Mouse (Mus musculus) thymus, postnatal 10 days (tissue): ENCODE results near the gene Cebpzos.

Experiments used
- DNase-seq, 2 experiments: peaks; one replicate each; pipeline ENCODE4 v3.0.0; 2021; ENCODE audit warnings: low spot score in 2 of 2

The Cebpzos gene

DNA sequence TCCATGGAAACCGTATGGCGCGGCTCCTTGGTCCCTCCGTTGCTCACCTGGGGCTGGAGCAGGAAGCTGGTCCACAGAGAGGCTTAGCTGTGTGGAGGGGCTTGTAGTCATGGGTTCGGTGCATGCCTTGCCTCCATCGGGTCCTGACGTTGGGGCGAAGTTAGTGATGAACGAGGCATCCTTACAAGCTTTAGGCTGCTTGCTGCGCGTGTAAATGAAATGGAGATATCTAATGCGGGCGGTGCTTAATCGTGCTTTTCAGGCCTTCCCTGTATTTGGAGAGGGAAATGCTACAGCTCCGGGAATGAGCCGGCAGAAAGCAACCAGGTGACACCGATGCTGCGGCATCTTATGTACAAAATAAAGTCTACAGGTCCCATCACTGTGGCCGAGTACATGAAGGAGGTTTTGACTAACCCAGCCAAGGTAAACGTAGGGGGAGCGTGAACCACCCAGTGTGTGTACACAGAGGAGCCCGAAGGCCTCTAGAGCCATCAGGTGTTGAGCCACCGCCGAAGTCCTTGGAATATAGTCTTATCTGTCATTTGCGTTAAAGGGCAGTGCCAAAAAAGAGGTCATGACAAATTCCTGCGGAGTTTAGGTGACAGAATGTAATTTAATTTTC, 21.0 kb downstream of the Cebpzos start:
- DNase-seq, result peak in 1 of 2 experiments; percentile 7

DNA sequence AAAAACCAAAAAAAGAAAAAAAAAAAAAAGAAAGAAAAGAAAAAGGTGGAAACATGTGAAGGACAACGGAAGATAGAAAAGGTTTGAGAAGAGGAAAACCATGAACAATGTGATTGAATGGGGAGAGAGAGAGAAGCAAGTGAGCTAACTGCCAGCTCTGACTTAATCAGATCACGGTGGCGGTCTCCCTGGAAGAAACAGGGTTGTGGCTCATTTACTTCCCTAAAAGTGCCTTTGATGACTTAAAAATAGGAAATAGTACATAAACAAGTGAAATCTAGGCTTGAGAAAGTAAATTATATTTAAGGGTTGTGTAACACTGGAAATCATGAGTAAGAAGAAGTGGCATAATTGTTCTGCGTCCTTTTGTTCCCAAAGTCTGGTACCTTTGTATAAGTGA, 22.6 kb downstream of the Cebpzos start:
- no peak for DNase-seq

DNA sequence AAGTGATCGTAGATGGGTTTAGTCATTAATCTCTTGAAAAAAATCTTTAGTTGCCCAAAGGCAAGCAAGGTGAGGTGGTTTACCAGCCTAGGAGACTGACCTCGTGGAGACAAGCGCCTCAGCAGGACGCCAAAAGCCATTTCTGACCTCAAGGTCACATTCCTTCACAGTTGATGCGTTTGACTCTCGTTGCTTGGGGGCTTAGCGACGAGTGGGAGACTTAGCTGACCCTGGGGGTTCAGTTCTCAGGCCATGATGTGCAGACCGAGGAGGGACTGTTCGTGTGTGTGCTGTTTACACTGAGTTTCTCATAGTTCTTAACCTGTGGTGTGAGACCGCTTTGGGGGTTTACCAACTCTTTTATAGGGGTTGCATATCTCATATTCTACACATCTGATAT, 26.3 kb downstream of the Cebpzos start:
- DNase-seq, result no peak

DNA sequence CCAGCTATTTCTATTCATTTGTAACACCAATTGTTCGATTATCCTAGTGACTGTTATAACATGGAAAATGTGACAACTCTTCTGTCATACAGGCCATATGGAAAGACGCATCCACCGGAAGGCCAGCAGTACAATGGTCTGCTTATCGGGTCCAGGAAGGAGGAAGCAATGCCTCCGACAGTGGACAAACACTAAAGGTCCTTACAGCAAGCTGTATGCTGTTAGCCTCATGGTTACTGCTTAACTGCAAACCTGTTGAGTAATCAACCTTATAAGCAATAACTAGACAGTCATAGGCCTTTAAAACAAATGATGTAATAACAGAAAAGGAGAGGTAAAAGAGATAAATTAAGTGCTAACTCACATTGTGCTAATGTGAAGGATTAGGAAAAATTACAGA, 34.9 kb downstream of the Cebpzos start:
- DNase-seq, result no peak

DNA sequence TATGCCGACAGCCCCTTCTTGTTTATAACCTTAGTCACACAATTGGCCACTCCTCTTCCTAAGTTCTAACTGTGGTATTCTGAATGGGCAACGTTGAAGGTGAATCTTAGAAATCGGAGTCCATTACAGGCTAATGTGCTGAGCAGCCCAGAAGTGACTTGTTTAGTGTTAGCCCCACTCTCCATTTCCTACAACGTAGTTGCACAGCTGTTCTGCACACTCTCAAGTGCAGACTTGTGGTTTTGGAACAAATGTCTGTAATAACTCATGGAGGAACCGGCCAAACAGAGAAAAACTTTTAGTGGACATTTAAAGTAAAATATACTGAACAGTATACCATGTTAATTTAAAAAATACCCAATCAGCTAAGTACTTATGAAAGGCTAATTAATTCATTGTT, 35.8 kb downstream of the Cebpzos start:
- DNase-seq, result no peak

DNA sequence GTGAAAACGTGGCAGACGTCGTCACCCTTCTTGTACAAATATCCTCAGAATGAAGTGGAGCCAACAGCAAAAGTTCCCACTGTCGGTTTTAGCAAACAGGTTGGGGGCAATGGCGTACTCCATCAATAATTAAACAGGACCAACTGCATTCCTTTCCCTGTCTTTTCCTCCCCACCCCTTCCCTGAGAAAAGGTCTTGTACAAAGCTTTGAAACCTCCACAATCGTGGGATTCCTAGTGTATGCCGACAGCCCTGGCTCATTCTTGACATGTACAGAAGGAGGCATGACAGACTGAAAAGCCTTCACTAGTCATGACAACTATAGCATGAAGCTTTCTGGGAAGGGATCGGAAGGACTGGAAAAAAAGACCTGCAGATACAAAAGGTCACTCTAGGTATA, 36.9 kb downstream of the Cebpzos start:
- no peak for DNase-seq

DNA sequence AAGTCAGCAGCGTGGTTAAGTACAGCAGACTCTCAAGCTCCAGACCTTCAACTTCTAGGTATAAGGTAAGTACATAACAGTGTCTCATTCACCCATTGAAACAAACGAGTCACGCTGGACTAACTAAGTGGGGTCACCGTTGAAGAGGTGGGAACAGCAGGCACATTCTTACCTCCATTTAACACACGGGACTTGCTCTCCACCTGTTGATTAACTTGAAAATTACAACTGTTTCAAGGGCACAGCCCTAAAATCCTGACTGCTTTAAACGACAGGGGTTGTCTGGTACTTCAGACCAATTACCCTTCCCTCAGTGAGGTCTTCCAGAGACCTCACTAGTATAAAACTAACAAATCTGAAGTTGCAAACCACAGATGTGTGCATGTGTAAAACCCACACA, 43.2 kb downstream of the Cebpzos start:
- DNase-seq, result no peak

DNA sequence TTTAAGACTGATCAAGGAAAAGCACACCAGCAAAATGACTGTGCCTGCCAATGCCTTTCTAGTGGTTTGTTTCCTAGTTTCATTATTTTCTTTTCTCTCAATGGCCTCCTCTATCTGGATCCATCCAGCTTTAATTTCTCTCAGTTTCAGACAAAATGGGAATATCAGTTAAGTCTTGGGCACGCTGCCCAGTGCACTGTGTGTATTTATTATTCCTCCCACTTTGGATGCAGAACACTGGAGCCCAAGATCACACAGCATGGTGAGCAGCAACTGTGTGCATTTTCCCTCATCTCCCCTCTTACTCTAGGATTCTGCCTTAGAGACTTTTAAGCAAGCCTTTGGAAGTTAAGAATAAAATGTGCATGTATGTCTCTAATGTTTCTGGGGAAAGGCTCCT, 48.1 kb downstream of the Cebpzos start:
- no peak for DNase-seq

DNA sequence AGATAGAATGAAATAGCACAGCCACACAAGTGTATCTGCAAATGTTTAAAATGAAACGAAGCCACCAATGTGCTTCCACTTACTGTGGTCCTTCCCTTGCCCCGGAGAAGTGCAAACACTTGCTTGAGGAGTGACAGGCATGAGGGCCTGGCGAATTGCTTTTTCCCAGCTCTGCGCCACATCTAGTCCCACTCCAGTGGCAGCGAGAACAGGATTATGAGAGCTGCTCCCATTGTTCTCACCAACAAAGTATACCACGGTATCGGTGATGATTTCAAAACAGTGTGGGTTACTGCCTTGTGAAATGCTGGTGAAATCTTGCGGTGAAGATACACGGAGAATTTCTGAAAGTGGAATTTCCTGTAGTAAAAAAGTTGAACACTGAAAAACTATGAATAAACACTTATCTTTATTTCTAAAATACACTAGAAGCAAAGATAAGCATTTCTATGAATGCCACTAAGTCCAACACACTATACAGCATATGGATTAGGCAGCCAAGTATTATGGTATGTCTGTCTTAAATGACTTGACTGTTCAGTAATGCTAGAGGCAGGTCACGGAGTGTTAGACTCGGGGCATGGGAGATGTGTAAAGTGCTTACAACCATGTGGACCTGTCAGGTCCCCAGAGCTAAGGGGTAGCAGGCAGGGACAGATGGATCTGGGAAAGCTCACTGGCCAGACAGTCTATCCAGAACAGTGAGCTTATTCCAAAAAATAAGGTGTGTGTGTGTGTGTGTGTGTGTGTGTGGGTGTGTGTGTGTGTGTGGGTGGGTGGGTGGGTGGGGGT, 50.0 kb downstream of the Cebpzos start:
- DNase-seq, result no peak

DNA sequence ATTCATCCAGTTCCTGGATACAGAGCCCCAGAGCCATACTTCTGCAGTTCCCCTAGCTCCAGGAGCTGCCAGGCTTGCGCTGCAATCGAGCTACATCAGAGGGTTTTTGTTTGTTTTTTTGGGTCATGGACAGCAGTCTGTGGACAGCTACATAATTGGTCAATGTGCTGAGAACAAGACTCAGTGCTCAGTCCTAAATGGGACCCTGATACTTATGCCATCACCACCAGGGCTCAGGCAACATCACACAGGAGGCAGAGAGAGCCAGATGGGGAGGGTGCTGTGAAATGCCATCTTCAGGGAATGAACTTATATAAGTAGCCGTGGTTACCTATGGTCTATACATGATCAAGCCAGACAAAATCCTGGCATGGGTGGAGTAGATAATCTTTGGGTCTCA, 52.2 kb downstream of the Cebpzos start:
- DNase-seq, result no peak
